Mouse (Mus musculus): Measurements from ENCODE around the gene Pcmt1. TPM values are rescaled to one million over a fixed set of nuclear protein-coding genes. Genes with fewer than 3 reads are reported as not detected.
A peak's percentile ranks its signal among the peaks of the same experiment; 100 is the strongest.

Gene Pcmt1
- total RNA-seq, 2 experiments from 2014 or later = 183 to 205 TPM

GRCm38 (mm10) chr10:7682249-7682648 lies 1.3 kb upstream of the Pcmt1 start:
- TF ChIP-seq CTCF (IDR thresholded peaks at IDR 0.05) = no peak
- no peak overlapping the region; the same call in 1 of the 2 replicates for H3K27ac ChIP-seq
- DNase-seq (ENCODE audit: extremely low spot score in 1 of 2, low spot score in 2 of 2) = no peak
- peak overlapping the region; percentile 93 for H3K4me3 ChIP-seq
- intact Hi-C loops (cut with DNase I) = no loop called here

GRCm38 (mm10) chr10:7681343-7682025 lies 548 bp upstream of the Pcmt1 start:
- intact Hi-C loops (cut with DNase I) = loop anchor here (1.0 kb wide), 1 partner anchor 18 kb away; no protein-coding TSS in a partner anchor

GRCm38 (mm10) chr10:7673673-7674072 lies 7.3 kb downstream of the Pcmt1 start:
- Histone ChIP-seq H3K27ac (no peak overlapping the region), H3K4me3 (no peak overlapping the region)
- intact Hi-C loops (cut with DNase I) = no loop called here
- peak; percentile 57 for TF ChIP-seq CTCF (IDR thresholded peaks at IDR 0.05)
- DNase-seq (ENCODE audit: extremely low spot score in 1 of 2, low spot score in 2 of 2) = no peak

More at GRCm38 (mm10) chr10:7681343-7682025, 548 bp upstream of the Pcmt1 start:
- DNase-seq (ENCODE audit: extremely low spot score in 1 of 2, low spot score in 2 of 2) = peak; percentile 49 to 61
- Histone ChIP-seq H3K4me3 (peak overlapping the region; percentile 93), H3K27ac (peak overlapping the region; percentile 98)
- peak; percentile 36 for TF ChIP-seq CTCF (IDR thresholded peaks at IDR 0.05)

GRCm38 (mm10) chr10:7667342-7667802 lies 13.6 kb downstream of the Pcmt1 start, which contains the start of gene Nup43:
Gene Nup43 (plus strand): TSS chr10:7667503.
- Histone ChIP-seq H3K4me3 (peak within 1 kb of the TSS; percentile 64), H3K27ac (no peak within 1 kb of the TSS; the same call in 1 of the 2 replicates)
- DNase-seq (ENCODE audit: extremely low spot score in 1 of 2, low spot score in 2 of 2) = peak; percentile 88 to 89
- no peak for TF ChIP-seq CTCF (IDR thresholded peaks at IDR 0.05)
- intact Hi-C loops (cut with DNase I) = no loop called here

- DNase-seq (ENCODE audit: extremely low spot score in 1 of 2, low spot score in 2 of 2) = no peak
- intact Hi-C loops (cut with DNase I) = loop anchor here (5.0 kb wide), 2 partner anchors 117 to 453 kb away; partner anchors contain the start of gene Cnksr3
- TF ChIP-seq CTCF (IDR thresholded peaks at IDR 0.05) = no peak
- Histone ChIP-seq H3K27ac (no peak overlapping the region), H3K4me3 (no peak overlapping the region)
These were observed 16.0 kb downstream of the Pcmt1 start for GRCm38 (mm10) chr10:7664889-7665288.

GRCm38 (mm10) chr10:7664027-7664526 lies 16.9 kb downstream of the Pcmt1 start:
- intact Hi-C loops (cut with DNase I) = loop anchor here (5.0 kb wide), 2 partner anchors 118 to 452 kb away; partner anchors contain the start of gene Cnksr3
- TF ChIP-seq CTCF (IDR thresholded peaks at IDR 0.05) = no peak
- Histone ChIP-seq H3K4me3 (peak overlapping the region; percentile 86), H3K27ac (peak overlapping the region; percentile 94)
- no peak for DNase-seq (ENCODE audit: extremely low spot score in 1 of 2, low spot score in 2 of 2)

- peak overlapping the region; percentile 86 for H3K4me3 ChIP-seq
- intact Hi-C loops (cut with DNase I) = loop anchor here (1.0 to 5.0 kb wide), 3 partner anchors 18 to 451 kb away; partner anchors contain the start of genes Cnksr3, Lats1 and Pcmt1
- peak; percentile 91 to 96 for DNase-seq (ENCODE audit: extremely low spot score in 1 of 2, low spot score in 2 of 2)
- H3K27ac ChIP-seq = peak overlapping the region; percentile 94
- no peak for TF ChIP-seq CTCF (IDR thresholded peaks at IDR 0.05)
These were observed 17.5 kb downstream of the Pcmt1 start for GRCm38 (mm10) chr10:7663159-7664026.

- TF ChIP-seq CTCF (IDR thresholded peaks at IDR 0.05) = no peak
- intact Hi-C loops (cut with DNase I) = loop anchor here (1.0 to 5.0 kb wide), 3 partner anchors 19 to 450 kb away; partner anchors contain the start of genes Cnksr3, Lats1 and Pcmt1
- peak overlapping the region; percentile 94 for H3K27ac ChIP-seq
- peak overlapping the region; percentile 86 for H3K4me3 ChIP-seq
- DNase-seq (ENCODE audit: extremely low spot score in 1 of 2, low spot score in 2 of 2) = no peak
These were observed 18.3 kb downstream of the Pcmt1 start for GRCm38 (mm10) chr10:7662471-7663141.

- Histone ChIP-seq H3K27ac (no peak overlapping the region), H3K4me3 (no peak overlapping the region)
- DNase-seq (ENCODE audit: extremely low spot score in 1 of 2, low spot score in 2 of 2) = no peak
- TF ChIP-seq CTCF (IDR thresholded peaks at IDR 0.05) = no peak
- intact Hi-C loops (cut with DNase I) = no loop called here
These were observed 29.9 kb downstream of the Pcmt1 start for GRCm38 (mm10) chr10:7651057-7651456.

- no peak for DNase-seq (ENCODE audit: extremely low spot score in 1 of 2, low spot score in 2 of 2)
- intact Hi-C loops (cut with DNase I) = no loop called here
- Histone ChIP-seq H3K27ac (no peak overlapping the region), H3K4me3 (no peak overlapping the region)
- TF ChIP-seq CTCF (IDR thresholded peaks at IDR 0.05) = no peak
These were observed 31.9 kb downstream of the Pcmt1 start for GRCm38 (mm10) chr10:7649059-7649458.

GRCm38 (mm10) chr10:7645911-7646310 lies 35.0 kb downstream of the Pcmt1 start:
- intact Hi-C loops (cut with DNase I) = no loop called here
- H3K4me3 ChIP-seq = no peak overlapping the region
- TF ChIP-seq CTCF (IDR thresholded peaks at IDR 0.05) = no peak
- no peak for DNase-seq (ENCODE audit: extremely low spot score in 1 of 2, low spot score in 2 of 2)
- no peak overlapping the region for H3K27ac ChIP-seq
